Mouse (Mus musculus) 416B (cell line): ENCODE results near the gene Slc22a17.

Source experiments
- DNase-seq: peaks from one replicate; pipeline ENCODE4 v3.0.0; 2011; ENCODE audit warnings: low read depth

The Slc22a17 gene

GRCm38 (mm10) chr14:54856703-54857102 lies 56.2 kb downstream of the Slc22a17 start:
- DNase-seq, result peak; percentile 25
